Mouse (Mus musculus): Measurements from ENCODE around the gene Olfr109. TPM values are rescaled to one million over a fixed set of nuclear protein-coding genes. Genes with fewer than 3 reads are reported as not detected.

The Olfr109 gene
- not detected in 2 replicates for polyA plus RNA-seq (2014; fragmentation: Nextera tagmentation; extraction: Ambion mirVana)

GRCm38 (mm10) chr17:37458616-37459015 is at the start of gene Olfr109:
Olfr109 (plus strand) TSS chr17:37458916.
- H3K9me3 ChIP-seq (replicated peaks; ENCODE audit: control insufficient read depth, low read length), result no peaks in the 10 kb centered on the region
- H3K27me3 ChIP-seq (ENCODE audit: control insufficient read depth, insufficient read depth, low read length), result no peaks in the 10 kb centered on the region
- H3K4me2 ChIP-seq (ENCODE audit: low read depth, low read length), result no peak within 1 kb of the TSS
- no peak within 1 kb of the TSS for H3K4me3 ChIP-seq (ENCODE audit: low read depth, low read length)
- DNase-seq (ENCODE audit: low spot score), result no peak
- H3K27ac ChIP-seq (replicated peaks; ENCODE audit: low read depth, low read length), result no peak within 1 kb of the TSS
- WGBS, result 86% methylated on average over 1 of the region's 1 CpGs
- no peaks in the 10 kb centered on the region for H3K4me1 ChIP-seq (ENCODE audit: control insufficient read depth, insufficient read depth, low read length)
- H3K9ac ChIP-seq (replicated peaks; ENCODE audit: low read length), result no peak within 1 kb of the TSS
- no peaks in the 10 kb centered on the region for H3K36me3 ChIP-seq (replicated peaks; ENCODE audit: control insufficient read depth, insufficient read depth, low read depth, low read length)
- no peak for ATAC-seq (replicated peaks; ENCODE audit: insufficient number of reproducible peaks, low FRiP score, low TSS enrichment, low read depth)

DNA sequence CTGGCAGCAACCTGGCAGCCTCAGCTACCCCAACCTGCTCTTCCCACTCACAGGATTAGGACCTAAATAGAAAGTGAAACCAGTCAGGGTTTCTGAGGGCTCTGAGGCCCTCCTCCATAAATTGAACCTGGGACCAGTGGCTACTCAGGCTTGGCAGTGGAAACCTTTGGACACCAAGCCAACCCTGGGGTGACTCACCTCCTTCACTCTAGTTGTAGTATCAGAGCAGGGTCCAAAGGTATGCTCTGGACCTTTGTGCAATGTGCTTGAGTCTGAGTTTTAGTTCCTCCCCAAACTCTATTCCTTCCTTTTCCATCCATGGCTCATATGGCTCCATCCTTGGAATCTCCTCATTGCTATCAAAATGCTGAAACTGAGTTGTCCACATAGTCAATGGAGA is 45.3 kb upstream of the Olfr109 start:
- H3K9me3 ChIP-seq (replicated peaks; ENCODE audit: control insufficient read depth, low read length), result no peaks in the 10 kb centered on the region

DNA sequence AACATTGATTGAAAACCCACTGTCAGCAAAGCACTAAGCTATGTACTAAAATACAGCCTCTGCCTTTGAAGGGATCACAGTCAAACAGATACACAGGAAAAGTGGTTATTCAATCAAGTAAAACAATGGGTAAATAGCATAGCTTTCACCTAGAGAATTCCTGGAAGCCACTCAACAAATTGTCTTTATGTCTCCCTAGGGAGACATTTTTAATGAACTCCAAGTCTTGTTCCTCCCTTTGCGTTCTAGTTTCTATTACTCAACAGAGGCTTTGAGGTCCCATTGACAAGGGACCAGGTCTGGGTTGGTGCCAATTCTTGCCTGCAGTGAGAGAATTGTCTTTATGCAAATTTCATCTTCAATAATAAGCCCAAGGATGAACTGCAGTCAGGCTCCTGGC is 13.5 kb upstream of the Olfr109 start, which contains the start of gene Olfr108:
Gene Olfr108, plus strand, starts transcription at position 301 of the 400 bp plus-strand sequence.
- DNase-seq (ENCODE audit: low spot score), result no peak
- Histone ChIP-seq H3K27me3 (ENCODE audit: control insufficient read depth, insufficient read depth, low read length) (no peaks in the 10 kb centered on the region), H3K4me2 (ENCODE audit: low read depth, low read length) (no peak within 1 kb of the TSS), H3K9me3 (replicated peaks; ENCODE audit: control insufficient read depth, low read length) (no peaks in the 10 kb centered on the region), H3K9ac (replicated peaks; ENCODE audit: low read length) (no peak within 1 kb of the TSS), H3K4me3 (ENCODE audit: low read depth, low read length) (no peak within 1 kb of the TSS), H3K4me1 (ENCODE audit: control insufficient read depth, insufficient read depth, low read length) (no peaks in the 10 kb centered on the region), H3K27ac (replicated peaks; ENCODE audit: low read depth, low read length) (no peak within 1 kb of the TSS), H3K36me3 (replicated peaks; ENCODE audit: control insufficient read depth, insufficient read depth, low read depth, low read length) (no peaks in the 10 kb centered on the region)
- no peak for ATAC-seq (replicated peaks; ENCODE audit: insufficient number of reproducible peaks, low FRiP score, low TSS enrichment, low read depth)
- WGBS, result 89% methylated on average over 1 of the region's 1 CpGs

More for the DNA sequence above, 45.3 kb upstream of the Olfr109 start:
- DNase-seq (ENCODE audit: low spot score) (no peak), ATAC-seq (replicated peaks; ENCODE audit: insufficient number of reproducible peaks, low FRiP score, low TSS enrichment, low read depth) (no peak)
- H3K9ac ChIP-seq (replicated peaks; ENCODE audit: low read length), result no peak overlapping the region
- no peak overlapping the region for H3K4me2 ChIP-seq (ENCODE audit: low read depth, low read length)
- no peak overlapping the region for H3K4me3 ChIP-seq (ENCODE audit: low read depth, low read length)
- H3K27me3 ChIP-seq (ENCODE audit: control insufficient read depth, insufficient read depth, low read length), result no peaks in the 10 kb centered on the region
- no peak overlapping the region for H3K27ac ChIP-seq (replicated peaks; ENCODE audit: low read depth, low read length)
- H3K36me3 ChIP-seq (replicated peaks; ENCODE audit: control insufficient read depth, insufficient read depth, low read depth, low read length), result no peaks in the 10 kb centered on the region
- no peaks in the 10 kb centered on the region for H3K4me1 ChIP-seq (ENCODE audit: control insufficient read depth, insufficient read depth, low read length)

DNA sequence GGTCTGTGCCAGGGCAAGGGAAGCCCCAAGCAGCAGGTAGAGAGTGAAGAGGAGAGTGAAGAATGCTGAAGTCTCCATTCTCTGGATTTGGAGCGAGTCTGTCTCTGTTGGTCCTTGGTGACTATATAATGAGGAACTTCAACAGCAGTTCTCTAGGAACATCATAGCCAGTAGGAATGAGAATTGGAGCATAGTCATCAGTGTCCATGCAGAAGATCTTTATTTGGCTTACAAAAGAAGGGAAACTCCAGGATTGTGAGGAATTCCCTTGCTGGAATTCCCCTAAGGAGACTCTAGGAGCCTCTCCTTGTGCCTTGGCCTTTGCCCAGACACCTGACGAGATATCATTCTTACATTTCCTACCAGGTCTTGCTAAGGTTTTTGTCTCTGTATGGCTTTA is 24.7 kb downstream of the Olfr109 start, which contains the start of gene H2-M2:
Gene H2-M2, minus strand, starts transcription at position 101 of the 400 bp plus-strand sequence.
- no peaks in the 10 kb centered on the region for H3K27me3 ChIP-seq (ENCODE audit: control insufficient read depth, insufficient read depth, low read length)
- no peaks in the 10 kb centered on the region for H3K9me3 ChIP-seq (replicated peaks; ENCODE audit: control insufficient read depth, low read length)
- no peak within 1 kb of the TSS for H3K27ac ChIP-seq (replicated peaks; ENCODE audit: low read depth, low read length)
- 74% methylated on average over 2 of the region's 2 CpGs for WGBS
- no peaks in the 10 kb centered on the region for H3K4me1 ChIP-seq (ENCODE audit: control insufficient read depth, insufficient read depth, low read length)
- H3K9ac ChIP-seq (replicated peaks; ENCODE audit: low read length), result no peak within 1 kb of the TSS
- ATAC-seq (replicated peaks; ENCODE audit: insufficient number of reproducible peaks, low FRiP score, low TSS enrichment, low read depth) (no peak), DNase-seq (ENCODE audit: low spot score) (no peak)
- H3K36me3 ChIP-seq (replicated peaks; ENCODE audit: control insufficient read depth, insufficient read depth, low read depth, low read length), result no peaks in the 10 kb centered on the region
- H3K4me2 ChIP-seq (ENCODE audit: low read depth, low read length), result no peak within 1 kb of the TSS
- H3K4me3 ChIP-seq (ENCODE audit: low read depth, low read length), result no peak within 1 kb of the TSS

DNA sequence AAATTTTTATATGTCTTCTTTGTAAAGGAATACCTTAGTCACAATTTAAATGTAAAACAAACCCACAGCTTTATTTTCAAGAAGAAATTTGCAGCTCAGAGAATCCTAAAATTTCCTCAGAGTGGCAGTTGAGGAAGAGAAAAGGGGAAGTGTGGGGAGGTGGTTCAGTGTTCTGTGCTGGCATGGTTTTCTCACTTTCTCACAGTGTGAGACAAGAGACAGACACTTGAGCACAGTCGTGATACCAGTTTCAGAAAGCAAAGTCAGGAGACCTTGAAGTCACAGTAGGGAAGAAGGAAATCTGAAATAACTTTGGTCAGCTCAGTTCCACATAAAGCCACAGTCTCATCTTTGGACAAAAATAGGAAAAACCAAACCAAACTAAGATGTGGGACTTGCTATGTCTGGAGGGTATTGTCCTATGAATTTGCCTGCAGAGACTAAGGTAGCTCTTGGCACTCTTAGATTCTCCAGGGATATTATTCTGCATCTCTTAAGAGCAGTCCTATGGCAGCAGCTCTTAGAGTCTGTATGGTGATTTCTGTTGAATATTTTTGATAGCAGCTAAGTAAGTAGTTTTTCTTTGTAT is 33.3 kb downstream of the Olfr109 start, which contains the start of gene Olfr110:
Gene Olfr110, plus strand, starts transcription at position 539 of the 589 bp plus-strand sequence.
- no peaks in the 10 kb centered on the region for H3K36me3 ChIP-seq (replicated peaks; ENCODE audit: control insufficient read depth, insufficient read depth, low read depth, low read length)
- no peak within 1 kb of the TSS for H3K9ac ChIP-seq (replicated peaks; ENCODE audit: low read length)
- no peak within 1 kb of the TSS for H3K4me3 ChIP-seq (ENCODE audit: low read depth, low read length)
- DNase-seq (ENCODE audit: low spot score), result no peak
- no peaks in the 10 kb centered on the region for H3K27me3 ChIP-seq (ENCODE audit: control insufficient read depth, insufficient read depth, low read length)
- no peak within 1 kb of the TSS for H3K27ac ChIP-seq (replicated peaks; ENCODE audit: low read depth, low read length)
- no peaks in the 10 kb centered on the region for H3K9me3 ChIP-seq (replicated peaks; ENCODE audit: control insufficient read depth, low read length)
- no peak for ATAC-seq (replicated peaks; ENCODE audit: insufficient number of reproducible peaks, low FRiP score, low TSS enrichment, low read depth)
- 50% methylated on average over 1 of the region's 1 CpGs for WGBS
- no peak within 1 kb of the TSS for H3K4me2 ChIP-seq (ENCODE audit: low read depth, low read length)
- H3K4me1 ChIP-seq (ENCODE audit: control insufficient read depth, insufficient read depth, low read length), result no peaks in the 10 kb centered on the region

DNA sequence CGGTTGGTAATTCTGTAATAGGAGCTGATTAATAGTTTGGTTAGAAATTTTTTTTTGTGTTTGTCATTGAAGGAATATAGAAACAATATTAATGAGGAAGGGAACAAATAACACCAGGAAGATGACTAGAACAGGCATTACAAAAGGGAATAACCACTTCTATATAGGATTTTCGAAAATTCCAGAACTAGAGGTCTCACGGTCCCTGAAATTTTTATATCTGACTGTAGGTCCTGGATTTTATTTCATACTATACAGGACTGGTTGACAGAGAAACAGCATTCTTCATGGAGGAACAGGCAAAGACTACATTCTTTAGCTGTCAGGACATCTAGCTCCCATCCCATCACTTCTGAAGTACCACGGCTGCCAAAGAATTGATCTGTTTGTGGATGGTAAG is 49.0 kb downstream of the Olfr109 start, which contains the start of gene Olfr111:
Gene Olfr111, plus strand, starts transcription at position 301 of the 400 bp plus-strand sequence.
- Histone ChIP-seq H3K27me3 (ENCODE audit: control insufficient read depth, insufficient read depth, low read length) (no peaks in the 10 kb centered on the region), H3K27ac (replicated peaks; ENCODE audit: low read depth, low read length) (no peak within 1 kb of the TSS), H3K4me2 (ENCODE audit: low read depth, low read length) (no peak within 1 kb of the TSS), H3K9me3 (replicated peaks; ENCODE audit: control insufficient read depth, low read length) (no peaks in the 10 kb centered on the region), H3K4me3 (ENCODE audit: low read depth, low read length) (no peak within 1 kb of the TSS), H3K9ac (replicated peaks; ENCODE audit: low read length) (no peak within 1 kb of the TSS), H3K4me1 (ENCODE audit: control insufficient read depth, insufficient read depth, low read length) (no peaks in the 10 kb centered on the region), H3K36me3 (replicated peaks; ENCODE audit: control insufficient read depth, insufficient read depth, low read depth, low read length) (no peaks in the 10 kb centered on the region)
- no peak for ATAC-seq (replicated peaks; ENCODE audit: insufficient number of reproducible peaks, low FRiP score, low TSS enrichment, low read depth)
- no peak for DNase-seq (ENCODE audit: low spot score)
- 88% methylated on average over 4 of the region's 4 CpGs for WGBS

Other genes starting within 250 kb of the Olfr109 start
- not detected in 2 replicates for gene Olfr95, start 245.8 kb upstream of the Olfr109 start, polyA plus RNA-seq (2014; fragmentation: Nextera tagmentation; extraction: Ambion mirVana)
- gene Olfr96, start 238.8 kb upstream of the Olfr109 start, polyA plus RNA-seq (2014; fragmentation: Nextera tagmentation; extraction: Ambion mirVana), result not detected in 2 replicates
- not detected in 2 replicates for gene Olfr97, start 221.6 kb upstream of the Olfr109 start, polyA plus RNA-seq (2014; fragmentation: Nextera tagmentation; extraction: Ambion mirVana)
- gene Olfr98, start 195.2 kb upstream of the Olfr109 start, polyA plus RNA-seq (2014; fragmentation: Nextera tagmentation; extraction: Ambion mirVana), result not detected in 2 replicates
- gene H2-M3, start 188.7 kb upstream of the Olfr109 start, polyA plus RNA-seq (2014; fragmentation: Nextera tagmentation; extraction: Ambion mirVana), result 1.4 and 1.8 TPM in 2 replicates
- not detected in 2 replicates for gene Olfr99, start 175.5 kb upstream of the Olfr109 start, polyA plus RNA-seq (2014; fragmentation: Nextera tagmentation; extraction: Ambion mirVana)
- gene Olfr101, start 154.6 kb upstream of the Olfr109 start, polyA plus RNA-seq (2014; fragmentation: Nextera tagmentation; extraction: Ambion mirVana), result not detected in 2 replicates
- not detected in 2 replicates for gene Olfr102, start 141.9 kb upstream of the Olfr109 start, polyA plus RNA-seq (2014; fragmentation: Nextera tagmentation; extraction: Ambion mirVana)
- gene Olfr103, start 119.2 kb upstream of the Olfr109 start, polyA plus RNA-seq (2014; fragmentation: Nextera tagmentation; extraction: Ambion mirVana), result not detected in 2 replicates
- not detected in 2 replicates for gene Olfr104-ps, start 99.3 kb upstream of the Olfr109 start, polyA plus RNA-seq (2014; fragmentation: Nextera tagmentation; extraction: Ambion mirVana)
- not detected in 2 replicates for gene Olfr105-ps, start 79.9 kb upstream of the Olfr109 start, polyA plus RNA-seq (2014; fragmentation: Nextera tagmentation; extraction: Ambion mirVana)
- gene Olfr106-ps, start 68.5 kb upstream of the Olfr109 start, polyA plus RNA-seq (2014; fragmentation: Nextera tagmentation; extraction: Ambion mirVana), result not detected in 2 replicates
- not detected in 2 replicates for gene Olfr107, start 59.7 kb upstream of the Olfr109 start, polyA plus RNA-seq (2014; fragmentation: Nextera tagmentation; extraction: Ambion mirVana)
- gene Olfr108, start 13.4 kb upstream of the Olfr109 start, polyA plus RNA-seq (2014; fragmentation: Nextera tagmentation; extraction: Ambion mirVana), result not detected in 2 replicates
- not detected in 2 replicates for gene H2-M2, start 24.6 kb downstream of the Olfr109 start, polyA plus RNA-seq (2014; fragmentation: Nextera tagmentation; extraction: Ambion mirVana)
- gene Olfr110, start 33.6 kb downstream of the Olfr109 start, polyA plus RNA-seq (2014; fragmentation: Nextera tagmentation; extraction: Ambion mirVana), result not detected in 2 replicates
- not detected in 2 replicates for gene Olfr111, start 49.1 kb downstream of the Olfr109 start, polyA plus RNA-seq (2014; fragmentation: Nextera tagmentation; extraction: Ambion mirVana)
- not detected in 2 replicates for gene Olfr112, start 110.5 kb downstream of the Olfr109 start, polyA plus RNA-seq (2014; fragmentation: Nextera tagmentation; extraction: Ambion mirVana)
- not detected in 2 replicates for gene Olfr113, start 118.7 kb downstream of the Olfr109 start, polyA plus RNA-seq (2014; fragmentation: Nextera tagmentation; extraction: Ambion mirVana)
- gene Olfr114, start 133.8 kb downstream of the Olfr109 start, polyA plus RNA-seq (2014; fragmentation: Nextera tagmentation; extraction: Ambion mirVana), result not detected in 2 replicates
- gene Olfr115, start 168.2 kb downstream of the Olfr109 start, polyA plus RNA-seq (2014; fragmentation: Nextera tagmentation; extraction: Ambion mirVana), result not detected in 2 replicates
- not detected in 2 replicates for gene Olfr116, start 168.3 kb downstream of the Olfr109 start, polyA plus RNA-seq (2014; fragmentation: Nextera tagmentation; extraction: Ambion mirVana)
- gene Olfr117, start 204.9 kb downstream of the Olfr109 start, polyA plus RNA-seq (2014; fragmentation: Nextera tagmentation; extraction: Ambion mirVana), result not detected in 2 replicates
- gene Olfr118, start 208.1 kb downstream of the Olfr109 start, polyA plus RNA-seq (2014; fragmentation: Nextera tagmentation; extraction: Ambion mirVana), result not detected in 2 replicates
- not detected in 2 replicates for gene Olfr119, start 237.6 kb downstream of the Olfr109 start, polyA plus RNA-seq (2014; fragmentation: Nextera tagmentation; extraction: Ambion mirVana)